Mouse (Mus musculus) ES-Bruce4 (cell line): Measurements from ENCODE around the gene Slc46a2. TPM values are rescaled to one million over a fixed set of nuclear protein-coding genes. Genes with fewer than 3 reads are reported as not detected.

Experiments used
- H3K27ac ChIP-seq: 2 replicates; pipeline ENCODE4 v1.5.1; 2012; ENCODE audit warnings: low read length, inconsistent platforms; ENCODE audit not compliant: insufficient read depth
- H3K27me3 ChIP-seq: 2 replicates; pipeline ENCODE4 v1.6.1; 2012; ENCODE audit warnings: mild to moderate bottlenecking, low read length, inconsistent platforms; ENCODE audit not compliant: control insufficient read depth, poor library complexity, insufficient read depth, severe bottlenecking
- H3K36me3 ChIP-seq: 2 replicates; pipeline ENCODE4 v1.6.1; 2012; ENCODE audit warnings: inconsistent platforms, mild to moderate bottlenecking, low read length, moderate library complexity; ENCODE audit not compliant: control insufficient read depth, poor library complexity, insufficient read depth, severe bottlenecking
- H3K4me1 ChIP-seq: one replicate; pipeline ENCODE4 v1.8.1; 2011; ENCODE audit warnings: low read length; ENCODE audit not compliant: control insufficient read depth, insufficient read depth
- H3K4me3 ChIP-seq: 2 replicates; pipeline ENCODE4 v1.5.1; 2011; ENCODE audit warnings: low read depth, mild to moderate bottlenecking, low read length
- H3K9ac ChIP-seq: 2 replicates; pipeline ENCODE4 v1.6.1; 2012; ENCODE audit warnings: low read depth, mild to moderate bottlenecking, inconsistent platforms; ENCODE audit not compliant: poor library complexity, severe bottlenecking
- H3K9me3 ChIP-seq: replicated peaks from 2 replicates; pipeline ENCODE4 v1.6.1; 2012; ENCODE audit warnings: mild to moderate bottlenecking, low read length, inconsistent platforms; ENCODE audit not compliant: control insufficient read depth, poor library complexity, insufficient read depth, severe bottlenecking
- CTCF ChIP-seq: IDR thresholded peaks from one replicate; pipeline ENCODE4 v1.8.1; 2011; ENCODE audit warnings: low read depth, low read length
- EP300 ChIP-seq: IDR thresholded peaks from 2 replicates; pipeline ENCODE4 v1.6.1; 2011; ENCODE audit warnings: low read depth, low read length; ENCODE audit not compliant: insufficient read depth
- POLR2A ChIP-seq: IDR thresholded peaks from one replicate; pipeline ENCODE4 v1.8.1; 2011; ENCODE audit warnings: low read length; ENCODE audit not compliant: insufficient read depth
- polyA plus RNA-seq: library from polyadenylated mRNA; stranded (reverse); fragments of >200 nt; gene quantifications from 2 replicates; pipeline ENCODE4 v1.2.4, GENCODE M21; 2011; ENCODE audit warnings: low read depth; ENCODE audit not compliant: missing spikeins, insufficient read depth, insufficient read length

Slc46a2 gene
- polyA plus RNA-seq, 1 experiment = not detected

- H3K9ac ChIP-seq = no peak overlapping the region
- TF ChIP-seq EP300 (no peak), CTCF (no peak), POLR2A (no peak)
- H3K36me3 ChIP-seq = peaks cover 3% of the 10 kb centered on the region; the same call in 1 of the 2 replicates
- H3K4me1 ChIP-seq = peaks cover 9% of the 10 kb centered on the region
- no peak overlapping the region for H3K4me3 ChIP-seq
- no peaks in the 10 kb centered on the region for H3K9me3 ChIP-seq
- H3K27ac ChIP-seq = no peak overlapping the region
- H3K27me3 ChIP-seq = no peaks in the 10 kb centered on the region
These were observed 36.3 kb downstream of the Slc46a2 start for GRCm38 (mm10) chr4:59878595-59878994.

- H3K9ac ChIP-seq = no peak overlapping the region
- TF ChIP-seq POLR2A (no peak), CTCF (no peak), EP300 (no peak)
- peaks cover 3% of the 10 kb centered on the region; the same call in 1 of the 2 replicates for H3K36me3 ChIP-seq
- H3K4me1 ChIP-seq = peaks cover 8% of the 10 kb centered on the region
- no peak overlapping the region for H3K4me3 ChIP-seq
- H3K9me3 ChIP-seq = no peaks in the 10 kb centered on the region
- no peaks in the 10 kb centered on the region for H3K27me3 ChIP-seq
- H3K27ac ChIP-seq = no peak overlapping the region
These were observed 37.8 kb downstream of the Slc46a2 start for GRCm38 (mm10) chr4:59877025-59877424.

- peaks cover 8% of the 10 kb centered on the region for H3K4me1 ChIP-seq
- H3K36me3 ChIP-seq = peaks cover 3% of the 10 kb centered on the region; the same call in 1 of the 2 replicates
- no peaks in the 10 kb centered on the region for H3K27me3 ChIP-seq
- H3K9me3 ChIP-seq = no peaks in the 10 kb centered on the region
- no peak for TF ChIP-seq CTCF
- TF ChIP-seq EP300 = no peak
- no peak overlapping the region for H3K27ac ChIP-seq
- H3K4me3 ChIP-seq = no peak overlapping the region
- no peak overlapping the region for H3K9ac ChIP-seq
These were observed 38.3 kb downstream of the Slc46a2 start for GRCm38 (mm10) chr4:59876570-59876969.

GRCm38 (mm10) chr4:59873830-59874229 is 41.0 kb downstream of the Slc46a2 start:
- TF ChIP-seq CTCF (peak; percentile 58), EP300 (no peak)
- H3K9me3 ChIP-seq = no peaks in the 10 kb centered on the region
- H3K4me1 ChIP-seq = peaks cover 3% of the 10 kb centered on the region
- no peaks in the 10 kb centered on the region; the same call in 1 of the 2 replicates for H3K36me3 ChIP-seq
- H3K27ac ChIP-seq = no peak overlapping the region
- no peak overlapping the region for H3K4me3 ChIP-seq
- H3K9ac ChIP-seq = no peak overlapping the region
- H3K27me3 ChIP-seq = no peaks in the 10 kb centered on the region

GRCm38 (mm10) chr4:59873240-59873639 is 41.6 kb downstream of the Slc46a2 start:
- no peak overlapping the region for H3K9ac ChIP-seq
- TF ChIP-seq EP300 (no peak), CTCF (no peak), POLR2A (no peak)
- no peak overlapping the region for H3K4me3 ChIP-seq
- H3K36me3 ChIP-seq = no peaks in the 10 kb centered on the region; the same call in 1 of the 2 replicates
- H3K9me3 ChIP-seq = no peaks in the 10 kb centered on the region
- no peaks in the 10 kb centered on the region for H3K27me3 ChIP-seq
- peaks cover 1% of the 10 kb centered on the region for H3K4me1 ChIP-seq
- no peak overlapping the region; the same call in 1 of the 2 replicates for H3K27ac ChIP-seq

GRCm38 (mm10) chr4:59870859-59871591 is 43.8 kb downstream of the Slc46a2 start:
- Histone ChIP-seq H3K4me1 (no peaks in the 10 kb centered on the region), H3K36me3 (no peaks in the 10 kb centered on the region; the same call in 1 of the 2 replicates), H3K9me3 (no peaks in the 10 kb centered on the region), H3K27me3 (no peaks in the 10 kb centered on the region), H3K4me3 (no peak overlapping the region), H3K27ac (no peak overlapping the region), H3K9ac (no peak overlapping the region)
- TF ChIP-seq CTCF (peak; percentile 61), POLR2A (no peak)
